Mouse (Mus musculus) R1 (cell line): Measurements from ENCODE around the gene Etnk1.

Experiments used
- DNase-seq: peaks from one replicate; pipeline ENCODE4 v3.0.0-alpha.2; 2018; ENCODE audit warnings: low read depth, low spot score

The Etnk1 gene

GRCm38 (mm10) chr6:143166452-143167357 is at the start of gene Etnk1:
TSS of gene Etnk1 (plus strand) at chr6:143167221.
- DNase-seq, result peak; percentile 91

- DNase-seq, result no peak
Observed at GRCm38 (mm10) chr6:143119325-143119724, 47.7 kb upstream of the Etnk1 start.

GRCm38 (mm10) chr6:143125721-143126120 is 41.3 kb upstream of the Etnk1 start:
- DNase-seq, result peak; percentile 55

- peak; percentile 97 for DNase-seq
Observed at GRCm38 (mm10) chr6:143129466-143129865, 37.6 kb upstream of the Etnk1 start.

- peak; percentile 61 for DNase-seq
Observed at GRCm38 (mm10) chr6:143129952-143130351, 37.1 kb upstream of the Etnk1 start.

GRCm38 (mm10) chr6:143130411-143130810 is 36.6 kb upstream of the Etnk1 start:
- no peak for DNase-seq

GRCm38 (mm10) chr6:143131895-143132652 is 34.9 kb upstream of the Etnk1 start:
- no peak for DNase-seq

GRCm38 (mm10) chr6:143133150-143133549 is 33.9 kb upstream of the Etnk1 start:
- no peak for DNase-seq

GRCm38 (mm10) chr6:143135097-143135496 is 31.9 kb upstream of the Etnk1 start:
- peak; percentile 53 for DNase-seq

- DNase-seq, result no peak
Observed at GRCm38 (mm10) chr6:143136688-143137087, 30.3 kb upstream of the Etnk1 start.

- peak; percentile 47 for DNase-seq
Observed at GRCm38 (mm10) chr6:143137341-143137740, 29.7 kb upstream of the Etnk1 start.

- no peak for DNase-seq
Observed at GRCm38 (mm10) chr6:143139417-143139816, 27.6 kb upstream of the Etnk1 start.

GRCm38 (mm10) chr6:143140884-143141283 is 26.1 kb upstream of the Etnk1 start:
- peak; percentile 90 for DNase-seq

- peak; percentile 100 for DNase-seq
Observed at GRCm38 (mm10) chr6:143141624-143142592, 25.1 kb upstream of the Etnk1 start.

GRCm38 (mm10) chr6:143142861-143143260 is 24.2 kb upstream of the Etnk1 start:
- peak; percentile 61 for DNase-seq

- no peak for DNase-seq
Observed at GRCm38 (mm10) chr6:143143321-143143720, 23.7 kb upstream of the Etnk1 start.

- peak; percentile 80 for DNase-seq
Observed at GRCm38 (mm10) chr6:143143775-143144273, 23.2 kb upstream of the Etnk1 start.

GRCm38 (mm10) chr6:143144556-143144955 is 22.5 kb upstream of the Etnk1 start:
- no peak for DNase-seq

GRCm38 (mm10) chr6:143145051-143145450 is 22.0 kb upstream of the Etnk1 start:
- DNase-seq, result no peak

GRCm38 (mm10) chr6:143146756-143147155 is 20.3 kb upstream of the Etnk1 start:
- peak; percentile 86 for DNase-seq

- peak; percentile 92 for DNase-seq
Observed at GRCm38 (mm10) chr6:143148868-143149267, 18.2 kb upstream of the Etnk1 start.
